Mouse (Mus musculus) heart, embryonic 14.5 days (tissue): Measurements from ENCODE around the gene Rora. TPM values are rescaled to one million over a fixed set of nuclear protein-coding genes. Genes with fewer than 3 reads are reported as not detected.

Experiments
- ATAC-seq: fragments of 200-750 bp; cut with Nextera tagmentation; 2 replicates; pipeline ENCODE4 v1.8.0; 2017; ENCODE audit warnings: low read depth, moderate TSS enrichment; ENCODE audit not compliant: insufficient number of reproducible peaks, insufficient read depth, low FRiP score
- H3K27ac ChIP-seq, 2 experiments: fragments of 200-500 bp in 1 of 2; fragments of 300-500 bp in 1 of 2; sonication (generic) in 1 of 2; replicated peaks in 1 of 2; 2 replicates each; pipeline ENCODE4 v1.5.1; 2012 to 2014; ENCODE audit warnings: low read depth in 2 of 2, low read length in 2 of 2, control low read depth in 1 of 2, mild to moderate bottlenecking in 1 of 2, mixed read lengths in 1 of 2; ENCODE audit not compliant: control insufficient read depth in 1 of 2, insufficient read depth in 1 of 2
- H3K27me3 ChIP-seq: fragments of 300-500 bp; sonication (generic); 2 replicates; pipeline ENCODE4 v1.6.1; 2014; ENCODE audit warnings: mild to moderate bottlenecking, low read length, control low read depth; ENCODE audit not compliant: control insufficient read depth, insufficient read depth
- H3K36me3 ChIP-seq: fragments of 300-500 bp; sonication (generic); 2 replicates; pipeline ENCODE4 v1.6.1; 2014; ENCODE audit warnings: mild to moderate bottlenecking, control low read depth, low read length, mixed read lengths; ENCODE audit not compliant: control insufficient read depth, insufficient read depth
- H3K4me1 ChIP-seq, 2 experiments: fragments of 200-500 bp in 1 of 2; fragments of 300-500 bp in 1 of 2; sonication (generic) in 1 of 2; 2 replicates each; pipeline ENCODE4 v1.6.1; 2012 to 2014; ENCODE audit warnings: low read length in 2 of 2, control low read depth in 1 of 2, mixed read lengths in 1 of 2; ENCODE audit not compliant: control insufficient read depth in 2 of 2, insufficient read depth in 2 of 2
- H3K4me2 ChIP-seq: fragments of 300-500 bp; sonication (generic); 2 replicates; pipeline ENCODE4 v1.6.1; 2014; ENCODE audit warnings: mild to moderate bottlenecking, low read length
- H3K4me3 ChIP-seq, 2 experiments: fragments of 200-500 bp in 1 of 2; fragments of 300-500 bp in 1 of 2; sonication (generic) in 1 of 2; 2 replicates each; pipeline ENCODE4 v1.5.1; 2012 to 2014; ENCODE audit warnings: low read length in 2 of 2, mild to moderate bottlenecking in 2 of 2, control low read depth in 1 of 2, low read depth in 1 of 2, moderate library complexity in 1 of 2; ENCODE audit not compliant: control insufficient read depth in 1 of 2, insufficient read depth in 1 of 2
- H3K9ac ChIP-seq: fragments of 300-500 bp; sonication (generic); 2 replicates; pipeline ENCODE4 v1.6.1; 2014; ENCODE audit warnings: mild to moderate bottlenecking, low read length
- H3K9me3 ChIP-seq: fragments of 300-500 bp; sonication (generic); 2 replicates; pipeline ENCODE4 v1.6.1; 2016; ENCODE audit warnings: low read length, control low read depth; ENCODE audit not compliant: control insufficient read depth
- WGBS: fragments of 180-500 bp; shearing (Covaris S2); extraction: QIAGEN DNeasy Blood & Tissue Kit; methylation state at CpG from one replicate; pipeline ENCODE4 v1.1.7; 2014; 5-methylcytosine and 5-hydroxymethylcytosine counted together
- polyA plus RNA-seq: library from polyadenylated mRNA; unstranded; fragments of >200 nt; fragmentation: Nextera tagmentation; extraction: Ambion mirVana; gene quantifications from 2 replicates; pipeline ENCODE4 v1.2.1, GENCODE M21; 2014

The Rora gene
- polyA plus RNA-seq: 5.8 and 6.9 TPM in 2 replicates

- under 1% methylated on average over 67 of the region's 72 CpGs for WGBS
- no peaks in the 10 kb centered on the region for H3K27me3 ChIP-seq
- peak within 1 kb of the TSS; percentile 38 to 85 for H3K27ac ChIP-seq
- H3K4me2 ChIP-seq: peak within 1 kb of the TSS; percentile 99
- H3K9ac ChIP-seq: peak within 1 kb of the TSS; percentile 86
- peak; percentile 82 for ATAC-seq
- peak within 1 kb of the TSS; percentile 73 to 91 for H3K4me3 ChIP-seq
- H3K9me3 ChIP-seq: no peaks in the 10 kb centered on the region
- H3K36me3 ChIP-seq: no peaks in the 10 kb centered on the region
- H3K4me1 ChIP-seq: peaks cover 0 to 6% of the 10 kb centered on the region in 2 experiments; a peak in 2 of 4 replicates
These were observed at the start of gene Rora for GRCm38 (mm10) chr9:68653211-68654038. Gene Rora, plus strand, starts transcription at chr9:68653786.

- Histone ChIP-seq H3K4me3 (no peak overlapping the region), H3K4me1 (no peaks in the 10 kb centered on the region), H3K27me3 (no peaks in the 10 kb centered on the region), H3K9ac (no peak overlapping the region), H3K36me3 (no peaks in the 10 kb centered on the region), H3K27ac (no peak overlapping the region), H3K9me3 (no peaks in the 10 kb centered on the region), H3K4me2 (no peak overlapping the region)
- 80% methylated on average over 9 of the region's 9 CpGs for WGBS
- no peak for ATAC-seq
These were observed 39.6 kb upstream of the Rora start for GRCm38 (mm10) chr9:68614006-68614405.

GRCm38 (mm10) chr9:68617116-68617515 is 36.5 kb upstream of the Rora start:
- Histone ChIP-seq H3K27ac (no peak overlapping the region), H3K36me3 (no peaks in the 10 kb centered on the region), H3K27me3 (no peaks in the 10 kb centered on the region), H3K9ac (no peak overlapping the region), H3K4me1 (no peaks in the 10 kb centered on the region), H3K4me3 (no peak overlapping the region), H3K4me2 (no peak overlapping the region), H3K9me3 (no peaks in the 10 kb centered on the region)
- ATAC-seq: no peak
- 39% methylated on average over 4 of the region's 4 CpGs for WGBS

GRCm38 (mm10) chr9:68620036-68620435 is 33.5 kb upstream of the Rora start:
- no peak for ATAC-seq
- Histone ChIP-seq H3K4me2 (no peak overlapping the region), H3K4me3 (no peak overlapping the region), H3K9ac (no peak overlapping the region), H3K9me3 (no peaks in the 10 kb centered on the region), H3K27ac (no peak overlapping the region), H3K36me3 (no peaks in the 10 kb centered on the region), H3K27me3 (no peaks in the 10 kb centered on the region), H3K4me1 (no peaks in the 10 kb centered on the region)
- WGBS: 84% methylated on average over 2 of the region's 2 CpGs

GRCm38 (mm10) chr9:68620441-68620840 is 33.1 kb upstream of the Rora start:
- no peak overlapping the region for H3K27ac ChIP-seq
- no peaks in the 10 kb centered on the region for H3K27me3 ChIP-seq
- no peaks in the 10 kb centered on the region for H3K36me3 ChIP-seq
- H3K4me3 ChIP-seq: no peak overlapping the region
- no peak overlapping the region for H3K9ac ChIP-seq
- 73% methylated on average over 6 of the region's 6 CpGs for WGBS
- no peaks in the 10 kb centered on the region for H3K9me3 ChIP-seq
- no peak overlapping the region for H3K4me2 ChIP-seq
- ATAC-seq: no peak
- H3K4me1 ChIP-seq: no peaks in the 10 kb centered on the region

GRCm38 (mm10) chr9:68624981-68625380 is 28.6 kb upstream of the Rora start:
- H3K4me3 ChIP-seq: no peak overlapping the region
- no peaks in the 10 kb centered on the region for H3K4me1 ChIP-seq
- no peak overlapping the region for H3K9ac ChIP-seq
- ATAC-seq: no peak
- 74% methylated on average over 4 of the region's 4 CpGs for WGBS
- no peaks in the 10 kb centered on the region for H3K9me3 ChIP-seq
- H3K4me2 ChIP-seq: no peak overlapping the region
- no peak overlapping the region for H3K27ac ChIP-seq
- no peaks in the 10 kb centered on the region for H3K36me3 ChIP-seq
- H3K27me3 ChIP-seq: no peaks in the 10 kb centered on the region

- Histone ChIP-seq H3K4me1 (no peaks in the 10 kb centered on the region), H3K36me3 (no peaks in the 10 kb centered on the region), H3K4me2 (no peak overlapping the region), H3K27me3 (no peaks in the 10 kb centered on the region), H3K27ac (no peak overlapping the region), H3K9me3 (no peaks in the 10 kb centered on the region), H3K4me3 (no peak overlapping the region), H3K9ac (no peak overlapping the region)
- ATAC-seq: no peak
- 82% methylated on average over 8 of the region's 8 CpGs for WGBS
These were observed 16.3 kb upstream of the Rora start for GRCm38 (mm10) chr9:68637301-68637700.

- WGBS: 79% methylated on average over 3 of the region's 3 CpGs
- H3K4me3 ChIP-seq: no peak overlapping the region
These were observed 12.5 kb upstream of the Rora start for GRCm38 (mm10) chr9:68641123-68641522.

More at GRCm38 (mm10) chr9:68641123-68641522, 12.5 kb upstream of the Rora start:
- no peak overlapping the region for H3K27ac ChIP-seq
- H3K9me3 ChIP-seq: no peaks in the 10 kb centered on the region
- H3K4me1 ChIP-seq: no peaks in the 10 kb centered on the region
- no peak overlapping the region for H3K4me2 ChIP-seq
- no peak overlapping the region for H3K9ac ChIP-seq
- ATAC-seq: no peak
- H3K27me3 ChIP-seq: no peaks in the 10 kb centered on the region
- no peaks in the 10 kb centered on the region for H3K36me3 ChIP-seq
